Mouse (Mus musculus): ENCODE results near the gene Hist1h4h.

The Hist1h4h gene

GRCm38 (mm10) chr13:23530901-23531875 lies at the start of gene Hist1h4h:
Gene Hist1h4h, plus strand, starts transcription at chr13:23531050.
- ChIA-PET CTCF (interaction anchor here in 1 of 4 experiments (2.4 kb wide), 1 partner anchor 130 kb away, joined by 11 read pairs; no protein-coding TSS in a partner anchor), POLR2A (interaction anchor here (0.5 to 24.7 kb wide), 164 partner anchors 8 to 1814 kb away, joined by 3 to 692 read pairs (median 5); partner anchors contain the start of genes Hist1h4d (in 4 of the 4), Hist1h2ac (in 3 of the 4), Hist1h2ae (in 3 of the 4) and Hist1h2ag (in 3 of the 4))

- POLR2A ChIA-PET: interaction anchor here in 2 of 4 experiments (0.9 to 7.3 kb wide), 5 partner anchors 10 to 48 kb away, joined by 3 to 48 read pairs (median 4); partner anchors contain the start of genes Btn1a1 (in 1 of the 2) and Hist1h4h (in 1 of the 2)
Observed at GRCm38 (mm10) chr13:23483153-23483552, 47.7 kb upstream of the Hist1h4h start.

GRCm38 (mm10) chr13:23485271-23485670 lies 45.6 kb upstream of the Hist1h4h start:
- ChIA-PET POLR2A (interaction anchor here (0.7 to 7.3 kb wide), 13 partner anchors 10 to 86 kb away, joined by 3 to 48 read pairs (median 3); partner anchors contain the start of genes Btn1a1 (in 2 of the 4), Hist1h2ae (in 1 of the 4), Hist1h2bg (in 1 of the 4) and Hist1h4h (in 1 of the 4)), CTCF (no interaction called here)

More at GRCm38 (mm10) chr13:23483153-23483552, 47.7 kb upstream of the Hist1h4h start:
- CTCF ChIA-PET: no interaction called here

GRCm38 (mm10) chr13:23488400-23489322 lies 42.2 kb upstream of the Hist1h4h start, which contains the start of gene Btn2a2:
Gene Btn2a2, minus strand, starts transcription at chr13:23488857.
- POLR2A ChIA-PET: interaction anchor here in 2 of 4 experiments (0.7 to 7.3 kb wide), 3 partner anchors 23 to 54 kb away, joined by 3 to 48 read pairs (median 9); partner anchors contain the start of genes Btn1a1 (in 1 of the 2) and Hist1h2bh (in 1 of the 2)
- CTCF ChIA-PET: no interaction called here

- CTCF ChIA-PET: no interaction called here
- POLR2A ChIA-PET: interaction anchor here in 1 of 4 experiments (0.9 to 1.3 kb wide), 3 partner anchors 25 to 78 kb away, joined by 3 to 4 read pairs (median 3); partner anchors contain the start of gene Btn1a1
Observed at GRCm38 (mm10) chr13:23490863-23491262, 40.0 kb upstream of the Hist1h4h start.

GRCm38 (mm10) chr13:23491263-23491662 lies 39.6 kb upstream of the Hist1h4h start:
- CTCF ChIA-PET: no interaction called here
- POLR2A ChIA-PET: interaction anchor here in 1 of 4 experiments (0.9 kb wide), 1 partner anchor 37 kb away, joined by 3 read pairs; no protein-coding TSS in a partner anchor

GRCm38 (mm10) chr13:23491990-23492389 lies 38.9 kb upstream of the Hist1h4h start:
- ChIA-PET CTCF (no interaction called here), POLR2A (interaction anchor here in 2 of 4 experiments (0.6 to 1.4 kb wide), 3 partner anchors 27 to 42 kb away, joined by 3 to 9 read pairs (median 4); partner anchors contain the start of gene Btn1a1 (in 1 of the 2))

- ChIA-PET POLR2A (interaction anchor here in 2 of 4 experiments (0.7 to 5.8 kb wide), 9 partner anchors 10 to 188 kb away, joined by 3 to 46 read pairs (median 4); partner anchors contain the start of genes Btn1a1 (in 1 of the 2), Hist1h2ac (in 1 of the 2), Hist1h2bc (in 1 of the 2) and Hist1h4h (in 1 of the 2)), CTCF (interaction anchor here in 1 of 4 experiments (0.6 kb wide), 1 partner anchor 1500 kb away, joined by 3 read pairs; no protein-coding TSS in a partner anchor)
Observed at GRCm38 (mm10) chr13:23495526-23495925, 35.3 kb upstream of the Hist1h4h start.

GRCm38 (mm10) chr13:23497656-23498321 lies 33.1 kb upstream of the Hist1h4h start:
- POLR2A ChIA-PET: interaction anchor here (0.5 to 5.8 kb wide), 46 partner anchors 8 to 1492 kb away, joined by 3 to 46 read pairs (median 4); partner anchors contain the start of genes Btn1a1 (in 2 of the 4), Hist1h4h (in 2 of the 4), Hist1h2ac (in 1 of the 4) and Hist1h2bc (in 1 of the 4)
- CTCF ChIA-PET: interaction anchor here in 1 of 4 experiments (1.1 to 1.5 kb wide), 3 partner anchors 26 to 51 kb away, joined by 3 to 4 read pairs (median 3); partner anchors contain the start of gene Btn1a1

GRCm38 (mm10) chr13:23498653-23499052 lies 32.2 kb upstream of the Hist1h4h start:
- CTCF ChIA-PET: interaction anchor here in 2 of 4 experiments (1.5 kb wide), 2 partner anchors 27 to 74 kb away, joined by 4 read pairs; partner anchors contain the start of gene Abt1 (in 1 of the 2)
- POLR2A ChIA-PET: interaction anchor here in 2 of 4 experiments (0.7 to 5.8 kb wide), 44 partner anchors 7 to 1493 kb away, joined by 3 to 46 read pairs (median 4); partner anchors contain the start of genes Btn1a1 (in 2 of the 2), Hist1h2bc (in 2 of the 2), Hist1h4h (in 2 of the 2) and Hist1h2ac (in 1 of the 2)

GRCm38 (mm10) chr13:23499943-23500342 lies 30.9 kb upstream of the Hist1h4h start:
- POLR2A ChIA-PET: interaction anchor here (0.5 to 5.8 kb wide), 28 partner anchors 17 to 1319 kb away, joined by 3 to 46 read pairs (median 5); partner anchors contain the start of genes Hist1h4h (in 2 of the 4), Btn1a1 (in 1 of the 4), Hist1h2af (in 1 of the 4) and Hist1h4d (in 1 of the 4)
- CTCF ChIA-PET: interaction anchor here in 2 of 4 experiments (0.6 to 1.5 kb wide), 5 partner anchors 36 to 1588 kb away, joined by 3 to 4 read pairs (median 4); partner anchors contain the start of gene Abt1 (in 1 of the 2)

GRCm38 (mm10) chr13:23500424-23501200 lies 30.2 kb upstream of the Hist1h4h start:
- ChIA-PET POLR2A (interaction anchor here (0.9 to 5.8 kb wide), 9 partner anchors 15 to 99 kb away, joined by 3 to 46 read pairs (median 5); partner anchors contain the start of genes Hist1h4h (in 2 of the 4) and Btn1a1 (in 1 of the 4)), CTCF (no interaction called here)

GRCm38 (mm10) chr13:23501511-23501910 lies 29.3 kb upstream of the Hist1h4h start:
- POLR2A ChIA-PET: interaction anchor here in 2 of 4 experiments (0.6 to 2.4 kb wide), 25 partner anchors 10 to 1509 kb away, joined by 3 to 16 read pairs (median 4); partner anchors contain the start of gene Hist1h4h (in 2 of the 2)
- CTCF ChIA-PET: interaction anchor here in 2 of 4 experiments (0.6 to 1.3 kb wide), 2 partner anchors 68 to 1707 kb away, joined by 3 to 5 read pairs; no protein-coding TSS in a partner anchor

GRCm38 (mm10) chr13:23502031-23502567 lies 28.8 kb upstream of the Hist1h4h start:
- POLR2A ChIA-PET: interaction anchor here in 3 of 4 experiments (0.6 to 2.4 kb wide), 33 partner anchors 9 to 1605 kb away, joined by 3 to 17 read pairs (median 4); partner anchors contain the start of genes Hist1h4h (in 2 of the 3) and Btn1a1 (in 1 of the 3)

More at GRCm38 (mm10) chr13:23502031-23502567, 28.8 kb upstream of the Hist1h4h start:
- CTCF ChIA-PET: interaction anchor here in 2 of 4 experiments (0.6 to 1.3 kb wide), 3 partner anchors 69 to 1707 kb away, joined by 3 to 5 read pairs (median 3); no protein-coding TSS in a partner anchor
